ENCODE assay signal across 8 mouse cellular contexts in genomic region chr2:4559211-4559882, GRCm38 (mm10).
DNase-seq lines count a peak whose midpoint lies in the region; ATAC-seq lines count a peak whose summit lies in the region.

No protein-coding gene starts in this region.

- peak; percentile 81 for DNase-seq in ES-CJ7 (ENCODE audit: low read depth, low spot score)
- DNase-seq in c-Kit-positive CD71-positive TER-119-positive erythroid progenitor cells, embryonic 14.5 days (ENCODE audit: low spot score) = peak; percentile 77
- peak; percentile 93 to 94 for DNase-seq in heart, postnatal 10 days
- peak; percentile 65 for DNase-seq in large intestine, adult 2 months (ENCODE audit: low read depth, low spot score)
- DNase-seq in telencephalon, adult 2 months (ENCODE audit: low read depth, low spot score) = peak; percentile 94

- H3K9me3 ChIP-seq in forebrain, embryonic 13.5 days (replicated peaks) = no peaks in the 10 kb centered on the region
- no peaks in the 10 kb centered on the region for H3K9me3 ChIP-seq in liver, embryonic 16.5 days (replicated peaks; ENCODE audit: control insufficient read depth, low read length)
- H3K9me3 ChIP-seq in neural tube, embryonic 13.5 days = no peaks in the 10 kb centered on the region

- no peaks in the 10 kb centered on the region for H3K36me3 ChIP-seq in forebrain, embryonic 13.5 days (ENCODE audit: poor library complexity, severe bottlenecking)
- H3K36me3 ChIP-seq in liver, embryonic 16.5 days (ENCODE audit: control insufficient read depth, insufficient read depth) = peaks cover 7% of the 10 kb centered on the region; the same call in 1 of the 2 replicates
- H3K36me3 ChIP-seq in neural tube, embryonic 13.5 days = no peaks in the 10 kb centered on the region

- H3K4me2 ChIP-seq in forebrain, embryonic 13.5 days = peak overlapping the region; percentile 77
- peak overlapping the region; percentile 76 for H3K4me2 ChIP-seq in liver, embryonic 16.5 days (ENCODE audit: low read depth, low read length)
- peak overlapping the region; percentile 70 for H3K4me2 ChIP-seq in neural tube, embryonic 13.5 days

- H3K9ac ChIP-seq in forebrain, embryonic 13.5 days = peak overlapping the region; percentile 80
- H3K9ac ChIP-seq in liver, embryonic 16.5 days (ENCODE audit: low read depth, low read length) = peak overlapping the region; percentile 81
- H3K9ac ChIP-seq in neural tube, embryonic 13.5 days = peak overlapping the region; percentile 74

- peaks cover 93% of the 10 kb centered on the region for H3K4me1 ChIP-seq in forebrain, embryonic 13.5 days
- H3K4me1 ChIP-seq in liver, embryonic 16.5 days (ENCODE audit: control insufficient read depth, low read depth, low read length) = peaks cover 46% of the 10 kb centered on the region
- H3K4me1 ChIP-seq in neural tube, embryonic 13.5 days (replicated peaks) = peaks cover 85% of the 10 kb centered on the region

- under 1% methylated on average over 27 of the region's 27 CpGs for WGBS in forebrain, embryonic 13.5 days
- WGBS in large intestine, adult 2 months = under 1% methylated on average over 27 of the region's 27 CpGs
- WGBS in liver, embryonic 16.5 days (ENCODE audit: insufficient replicate concordance) = under 1% methylated on average over 27 of the region's 27 CpGs
- WGBS in neural tube, embryonic 13.5 days = under 1% methylated on average over 27 of the region's 27 CpGs

- H3K4me3 ChIP-seq in forebrain, embryonic 13.5 days = peak overlapping the region; percentile 50
- peak overlapping the region; percentile 73 for H3K4me3 ChIP-seq in liver, embryonic 16.5 days (ENCODE audit: low read depth, low read length)
- peak overlapping the region; percentile 41 for H3K4me3 ChIP-seq in neural tube, embryonic 13.5 days

- peak overlapping the region; percentile 96 for H3K27ac ChIP-seq in forebrain, embryonic 13.5 days
- H3K27ac ChIP-seq in liver, embryonic 16.5 days (ENCODE audit: low read length) = peak overlapping the region; percentile 97
- peak overlapping the region; percentile 93 for H3K27ac ChIP-seq in neural tube, embryonic 13.5 days (replicated peaks)

- intact Hi-C loops in heart, postnatal 10 days (cut with DNase I) = loop anchor here (1.0 to 2.0 kb wide), 2 partner anchors 43 to 60 kb away; no protein-coding TSS in a partner anchor

- peak; percentile 87 for ATAC-seq in forebrain, embryonic 13.5 days
- peak; percentile 42 for ATAC-seq in liver, embryonic 16.5 days (ENCODE audit: low read depth)
- ATAC-seq in neural tube, embryonic 13.5 days (ENCODE audit: low read depth) = peak; percentile 86

- no peaks in the 10 kb centered on the region for H3K27me3 ChIP-seq in forebrain, embryonic 13.5 days
- no peaks in the 10 kb centered on the region for H3K27me3 ChIP-seq in liver, embryonic 16.5 days (ENCODE audit: control insufficient read depth, insufficient read depth, low read depth, low read length)
- H3K27me3 ChIP-seq in neural tube, embryonic 13.5 days = no peaks in the 10 kb centered on the region

Comparison
In these comparisons a context has a peak if more than half of its experiments do, and no peak if none do; other contexts are left out.
1. Peak in every context shown above with its lines: DNase-seq, ATAC-seq, H3K4me3 ChIP-seq and H3K27ac ChIP-seq.